Mouse (Mus musculus) megakaryocyte progenitor cell, adult 5-6 weeks (primary cell): ENCODE data around the gene Hbb-bh1. TPM values are rescaled to one million over a fixed set of nuclear protein-coding genes. Genes with fewer than 3 reads are reported as not detected.
A peak's percentile ranks its signal among the peaks of the same experiment; 100 is the strongest.
"Not testable (repeated sequence)": the region's sequence is repeated elsewhere in the genome, so short reads cannot be mapped to it uniquely, and the experiment has no call there.

Experiments used
- ATAC-seq: replicated peaks from 2 replicates; pipeline ENCODE4 v1.8.0; 2016; ENCODE audit warnings: mild to moderate bottlenecking, moderate TSS enrichment, inconsistent platforms; ENCODE audit not compliant: poor library complexity
- total RNA-seq, 2 experiments: library from RNA; stranded (forward) in 1 of 2; stranded (reverse) in 1 of 2; fragments of 157-497, 149-512 nt in 1 of 2; fragments of 200-1000 nt in 1 of 2; gene quantifications; 2 replicates each; pipeline versions ENCODE4 v1.2.3 to v1.2.4; 2015 to 2017

The Hbb-bh1 gene
- total RNA-seq (2015) (not detected in 2 replicates), total RNA-seq (2017) (not detected in 2 replicates)

GRCm38 (mm10) chr7:103843034-103843433 is at the start of gene Hbb-bh1:
Gene Hbb-bh1 (minus strand): TSS chr7:103843164.
- ATAC-seq: no peak

GRCm38 (mm10) chr7:103886152-103886551 is 43.2 kb upstream of the Hbb-bh1 start, which contains the start of gene Olfr66:
Gene Olfr66 (minus strand): TSS chr7:103886252.
- no peak for ATAC-seq

GRCm38 (mm10) chr7:103877093-103877492 is 34.1 kb upstream of the Hbb-bh1 start:
- ATAC-seq: peak; percentile 77

- peak; percentile 21; the same call in 1 of the 2 replicates for ATAC-seq
These were observed 31.5 kb upstream of the Hbb-bh1 start for GRCm38 (mm10) chr7:103874451-103874850.

- peak; percentile 56 for ATAC-seq
These were observed 30.1 kb upstream of the Hbb-bh1 start for GRCm38 (mm10) chr7:103873064-103873463.

- ATAC-seq: peak; percentile 88
These were observed 27.7 kb upstream of the Hbb-bh1 start for GRCm38 (mm10) chr7:103870667-103871066.

- ATAC-seq: peak; percentile 45
These were observed 22.8 kb upstream of the Hbb-bh1 start for GRCm38 (mm10) chr7:103865716-103866115.

GRCm38 (mm10) chr7:103861531-103861930 is 18.6 kb upstream of the Hbb-bh1 start:
- ATAC-seq: peak; percentile 40

GRCm38 (mm10) chr7:103860855-103861254 is 17.9 kb upstream of the Hbb-bh1 start:
- peak; percentile 86 for ATAC-seq

- peak; percentile 81 for ATAC-seq
These were observed 16.1 kb upstream of the Hbb-bh1 start for GRCm38 (mm10) chr7:103859076-103859475.

GRCm38 (mm10) chr7:103854669-103855068 is 11.7 kb upstream of the Hbb-bh1 start:
- peak; percentile 52 for ATAC-seq

- no peak for ATAC-seq
These were observed 10.1 kb upstream of the Hbb-bh1 start, which contains the start of gene Hbb-y for GRCm38 (mm10) chr7:103853090-103853489. Gene Hbb-y (minus strand): TSS chr7:103853216.

GRCm38 (mm10) chr7:103844525-103845325 is 1.8 kb upstream of the Hbb-bh1 start:
- ATAC-seq: peak; percentile 37; the same call in 1 of the 2 replicates

- ATAC-seq: no peak
These were observed 2.7 kb downstream of the Hbb-bh1 start, which contains the start of gene Hbb-bh2 for GRCm38 (mm10) chr7:103840268-103840667. Gene Hbb-bh2 (minus strand): TSS chr7:103840520.

GRCm38 (mm10) chr7:103827808-103828207 is 15.2 kb downstream of the Hbb-bh1 start, which contains the start of gene Hbb-bs:
Gene Hbb-bs (minus strand): TSS chr7:103828096.
- peak; percentile 79 for ATAC-seq

- peak; percentile 64 for ATAC-seq
These were observed 15.8 kb downstream of the Hbb-bh1 start for GRCm38 (mm10) chr7:103827139-103827538.

- ATAC-seq: no peak
These were observed 16.6 kb downstream of the Hbb-bh1 start for GRCm38 (mm10) chr7:103826255-103826887.

GRCm38 (mm10) chr7:103825536-103826254 is 17.3 kb downstream of the Hbb-bh1 start:
- ATAC-seq: no peak

- ATAC-seq: no peak
These were observed 18.4 kb downstream of the Hbb-bh1 start for GRCm38 (mm10) chr7:103824597-103824996.

- ATAC-seq: not testable (repeated sequence)
These were observed 27.9 kb downstream of the Hbb-bh1 start for GRCm38 (mm10) chr7:103815085-103815484.

- 0 out of 2 replicates have a peak, but pooled peaks have one; percentile 4 for ATAC-seq
These were observed 29.2 kb downstream of the Hbb-bh1 start, which contains the start of gene Hbb-bt for GRCm38 (mm10) chr7:103813766-103814165. Gene Hbb-bt (minus strand): TSS chr7:103813996.
